Comparison of ENCODE assay signal across 8 mouse cellular contexts in the genomic region with DNA sequence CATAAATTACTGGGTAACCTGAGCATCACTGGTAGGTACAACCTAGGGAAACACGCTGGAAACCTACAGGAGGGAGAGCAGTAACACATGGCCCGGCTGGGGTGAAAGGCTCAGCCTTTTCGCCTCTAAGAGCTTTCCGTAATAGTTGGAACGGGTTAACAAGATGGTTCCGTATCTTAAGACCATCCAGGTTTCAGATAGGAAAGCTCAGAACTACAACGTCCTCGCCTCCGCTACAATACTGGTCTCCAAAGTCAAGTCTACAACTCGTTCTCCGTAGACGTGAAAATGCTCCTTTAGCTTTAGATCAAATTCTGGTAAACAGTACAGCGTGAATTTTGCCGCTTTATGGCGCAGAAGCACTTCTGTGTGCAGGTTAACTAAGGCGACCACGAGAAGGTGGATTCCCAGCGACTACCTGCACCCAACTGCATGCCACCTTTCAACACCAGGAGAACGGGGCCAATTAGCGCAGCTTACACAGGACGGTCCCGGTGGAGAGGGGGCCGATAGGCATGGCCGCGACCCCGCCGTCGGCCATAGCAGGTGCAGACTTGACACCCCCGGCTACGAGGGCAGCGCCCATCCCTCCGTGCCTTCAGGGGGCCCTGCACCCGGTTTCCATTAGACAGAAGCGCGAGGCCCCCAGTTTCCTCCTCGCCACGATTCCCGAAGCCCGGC. TPM values are rescaled to one million over a fixed set of nuclear protein-coding genes. Genes with fewer than 3 reads are reported as not detected.
DNase-seq lines count a peak whose midpoint lies in the region; ATAC-seq and TF ChIP-seq lines count a peak whose summit lies in the region.

No protein-coding gene starts in this region.

- H3K4me2 ChIP-seq in intestine, embryonic 14.5 days (ENCODE audit: low read length), result peak overlapping the region; percentile 90
- H3K4me2 ChIP-seq in midbrain, postnatal 0 days (ENCODE audit: low read depth, low read length, poor library complexity, severe bottlenecking), result peak overlapping the region; percentile 80

- no peaks in the 10 kb centered on the region for H3K36me3 ChIP-seq in testis, adult 2 months (ENCODE audit: control insufficient read depth, insufficient read depth, low read length)
- H3K36me3 ChIP-seq in intestine, embryonic 14.5 days (ENCODE audit: control insufficient read depth, insufficient read depth, low read length), result peaks cover 32% of the 10 kb centered on the region
- peaks cover 19% of the 10 kb centered on the region for H3K36me3 ChIP-seq in midbrain, postnatal 0 days (ENCODE audit: insufficient read depth, low read length)

- ATAC-seq in intestine, embryonic 14.5 days (replicated peaks; ENCODE audit: low FRiP score, low TSS enrichment, low read depth), result peak; percentile 10
- peak; percentile 15 for ATAC-seq in midbrain, postnatal 0 days (ENCODE audit: low FRiP score)
- no peak; the same call in 1 of the 2 replicates for ATAC-seq in granulocyte monocyte progenitor cell, adult 5-6 weeks (replicated peaks; ENCODE audit: poor library complexity, severe bottlenecking)

- DNase-seq in adrenal gland, adult 2 months, result peak; percentile 14
- DNase-seq in adrenal gland, postnatal 25 days, result no peak
- DNase-seq in testis, postnatal 14 days (ENCODE audit: low spot score), result no peak
- DNase-seq in intestine, embryonic 14.5 days (ENCODE audit: low spot score), result no peak
- no peak for DNase-seq in midbrain, postnatal 0 days (ENCODE audit: low spot score)
- no peak for DNase-seq in cerebellum, postnatal 4 days (ENCODE audit: low spot score in 2 of 2)

- no peak for TF ChIP-seq POLR2A in testis, adult 2 months (IDR thresholded peaks at IDR 0.05; ENCODE audit: control insufficient read depth, low read depth, low read length)

- TF ChIP-seq CTCF in testis, adult 2 months (IDR thresholded peaks at IDR 0.05; ENCODE audit: control insufficient read depth, insufficient read depth, insufficient replicate concordance, low read depth, low read length), result no peak
- no peak for TF ChIP-seq CTCF in midbrain, postnatal 0 days (IDR thresholded peaks at IDR 0.05)

- peak overlapping the region; percentile 93 for H3K4me3 ChIP-seq in testis, adult 2 months (ENCODE audit: control insufficient read depth, low read depth, low read length)
- peak overlapping the region; percentile 94 for H3K4me3 ChIP-seq in intestine, embryonic 14.5 days (ENCODE audit: low read depth, low read length)
- H3K4me3 ChIP-seq in midbrain, postnatal 0 days (ENCODE audit: low read depth, low read length), result peak overlapping the region; percentile 90

- H3K27ac ChIP-seq in testis, adult 2 months (ENCODE audit: control insufficient read depth, insufficient read depth, low read depth, low read length), result peak overlapping the region; percentile 85
- peak overlapping the region; percentile 98 for H3K27ac ChIP-seq in intestine, embryonic 14.5 days (ENCODE audit: low read depth)
- H3K27ac ChIP-seq in midbrain, postnatal 0 days (ENCODE audit: low read depth, low read length), result peak overlapping the region; percentile 98

- H3K27me3 ChIP-seq in testis, adult 2 months (ENCODE audit: control insufficient read depth, insufficient read depth, low read length), result no peaks in the 10 kb centered on the region
- H3K27me3 ChIP-seq in intestine, embryonic 14.5 days (replicated peaks; ENCODE audit: control insufficient read depth, insufficient read depth, low read length), result no peaks in the 10 kb centered on the region
- H3K27me3 ChIP-seq in midbrain, postnatal 0 days (ENCODE audit: insufficient read depth, low read length), result no peaks in the 10 kb centered on the region

- under 1% methylated on average over 39 of the region's 39 CpGs for WGBS in intestine, embryonic 14.5 days
- under 1% methylated on average over 39 of the region's 39 CpGs for WGBS in midbrain, postnatal 0 days

- H3K9ac ChIP-seq in intestine, embryonic 14.5 days (ENCODE audit: low read length), result peak overlapping the region; percentile 97
- H3K9ac ChIP-seq in midbrain, postnatal 0 days (replicated peaks; ENCODE audit: low read length, poor library complexity, severe bottlenecking), result peak overlapping the region; percentile 94

- peaks cover 3% of the 10 kb centered on the region; the same call in 1 of the 2 replicates for H3K4me1 ChIP-seq in testis, adult 2 months (ENCODE audit: control insufficient read depth, insufficient read depth, low read length)
- H3K4me1 ChIP-seq in intestine, embryonic 14.5 days (replicated peaks; ENCODE audit: control insufficient read depth, insufficient read depth, low read length), result peaks cover 21% of the 10 kb centered on the region
- peaks cover 14% of the 10 kb centered on the region; the same call in 1 of the 2 replicates for H3K4me1 ChIP-seq in midbrain, postnatal 0 days (ENCODE audit: insufficient read depth, low read length)

- H3K9me3 ChIP-seq in intestine, embryonic 14.5 days (ENCODE audit: control insufficient read depth, low read length), result no peaks in the 10 kb centered on the region
- no peaks in the 10 kb centered on the region for H3K9me3 ChIP-seq in midbrain, postnatal 0 days (ENCODE audit: low read length)

RNA-seq across cellular contexts. Expression of gene Ankrd10, which starts 1.1 kb away (rescaled TPM):
- 10 to 100 TPM; 36.0 to 44.7 TPM for total RNA-seq in adrenal gland, adult 2 months (2021)
- polyA plus RNA-seq in adrenal gland, adult 2 months (2012; rRNA removed), result 73.3 and 75.3 TPM in 2 replicates
- 76.1 and 77.4 TPM in 2 replicates for total RNA-seq in adrenal gland, postnatal 25 days (2021)
- 64.7 and 65.8 TPM in 2 replicates for polyA plus RNA-seq in testis, adult 2 months (2012; rRNA removed)
- 103 and 119 TPM in 2 replicates for polyA plus RNA-seq in intestine, embryonic 14.5 days (2014; fragmentation: Nextera tagmentation; extraction: Ambion mirVana)
- total RNA-seq in midbrain, postnatal 0 days (2014; rRNA removed), result 126 and 127 TPM in 2 replicates
- 75.1 and 86.0 TPM in 2 replicates for polyA plus RNA-seq in midbrain, postnatal 0 days (2015; fragmentation: Nextera tagmentation; extraction: Ambion mirVana)
- total RNA-seq in granulocyte monocyte progenitor cell, adult 5-6 weeks (2014; fragmentation: Nextera tagmentation), result 100 and 126 TPM in 2 replicates
- total RNA-seq in granulocyte monocyte progenitor cell, adult 5-6 weeks (2017), result 64.6 and 66.0 TPM in 2 replicates
